Mouse (Mus musculus): ENCODE data around the gene RPS10-NUDT3. TPM values are rescaled to one million over a fixed set of nuclear protein-coding genes. Genes with fewer than 3 reads are reported as not detected.
A peak's percentile ranks its signal among the peaks of the same experiment; 100 is the strongest.

RPS10-NUDT3 gene
- polyA plus RNA-seq, 1 experiment from 2014 or later = not detected

GRCm38 (mm10) chr17:27586661-27587060 is 48.4 kb downstream of the RPS10-NUDT3 start:
- 0 out of 2 replicates have a peak overlapping the region, but pooled peaks have one; percentile 23 for H3K27ac ChIP-seq
- ATAC-seq (ENCODE audit: low read depth) (no peak), DNase-seq (no peak)
- H3K4me1 ChIP-seq (replicated peaks) = peaks cover 89% of the 10 kb centered on the region
- peaks cover 47% of the 10 kb centered on the region for H3K36me3 ChIP-seq
- no peaks in the 10 kb centered on the region for H3K27me3 ChIP-seq
- H3K4me2 ChIP-seq = no peak overlapping the region
- H3K9ac ChIP-seq = no peak overlapping the region
- H3K9me3 ChIP-seq (replicated peaks) = no peaks in the 10 kb centered on the region
- WGBS (ENCODE audit: insufficient replicate concordance) = 45% methylated on average over 9 of the region's 9 CpGs
- H3K4me3 ChIP-seq (replicated peaks) = no peak overlapping the region

- H3K4me1 ChIP-seq (replicated peaks) = peaks cover 81% of the 10 kb centered on the region
- H3K36me3 ChIP-seq = peaks cover 65% of the 10 kb centered on the region
- peak; percentile 68 for ATAC-seq (ENCODE audit: low read depth)
- H3K4me3 ChIP-seq (replicated peaks) = no peak overlapping the region
- H3K27ac ChIP-seq = peak overlapping the region; percentile 34
- DNase-seq = peak; percentile 50
- H3K27me3 ChIP-seq = no peaks in the 10 kb centered on the region
- 37% methylated on average over 13 of the region's 13 CpGs for WGBS (ENCODE audit: insufficient replicate concordance)
- no peaks in the 10 kb centered on the region for H3K9me3 ChIP-seq (replicated peaks)
- no peak overlapping the region for H3K4me2 ChIP-seq
- no peak overlapping the region; the same call in 1 of the 2 replicates for H3K9ac ChIP-seq
These were observed 51.7 kb downstream of the RPS10-NUDT3 start for GRCm38 (mm10) chr17:27583185-27583894.

GRCm38 (mm10) chr17:27580392-27581068 is 54.5 kb downstream of the RPS10-NUDT3 start:
- 40% methylated on average over 20 of the region's 20 CpGs for WGBS (ENCODE audit: insufficient replicate concordance)
- Histone ChIP-seq H3K27ac (peak overlapping the region; percentile 41), H3K9ac (peak overlapping the region; percentile 30), H3K4me1 (replicated peaks) (peaks cover 76% of the 10 kb centered on the region), H3K27me3 (no peaks in the 10 kb centered on the region), H3K4me3 (replicated peaks) (no peak overlapping the region), H3K9me3 (replicated peaks) (no peaks in the 10 kb centered on the region), H3K36me3 (peaks cover 71% of the 10 kb centered on the region), H3K4me2 (peak overlapping the region; percentile 30; the same call in 1 of the 2 replicates)
- ATAC-seq (ENCODE audit: low read depth) = peak; percentile 76
- DNase-seq = peak; percentile 26

GRCm38 (mm10) chr17:27579816-27580215 is 55.2 kb downstream of the RPS10-NUDT3 start:
- ATAC-seq (ENCODE audit: low read depth) (no peak), DNase-seq (no peak)
- Histone ChIP-seq H3K4me1 (replicated peaks) (peaks cover 78% of the 10 kb centered on the region), H3K36me3 (peaks cover 64% of the 10 kb centered on the region), H3K9ac (peak overlapping the region; percentile 29; the same call in 1 of the 2 replicates), H3K4me3 (replicated peaks) (no peak overlapping the region), H3K27ac (no peak overlapping the region), H3K27me3 (no peaks in the 10 kb centered on the region), H3K9me3 (replicated peaks) (no peaks in the 10 kb centered on the region), H3K4me2 (0 out of 2 replicates have a peak overlapping the region, but pooled peaks have one; percentile 30)
- 84% methylated on average over 8 of the region's 8 CpGs for WGBS (ENCODE audit: insufficient replicate concordance)

GRCm38 (mm10) chr17:27578487-27578886 is 56.5 kb downstream of the RPS10-NUDT3 start:
- no peak overlapping the region for H3K9ac ChIP-seq
- H3K36me3 ChIP-seq = peaks cover 59% of the 10 kb centered on the region
- DNase-seq = no peak
- H3K4me3 ChIP-seq (replicated peaks) = no peak overlapping the region
- no peaks in the 10 kb centered on the region for H3K9me3 ChIP-seq (replicated peaks)
- H3K4me1 ChIP-seq (replicated peaks) = peaks cover 79% of the 10 kb centered on the region
- 82% methylated on average over 10 of the region's 10 CpGs for WGBS (ENCODE audit: insufficient replicate concordance)
- no peaks in the 10 kb centered on the region for H3K27me3 ChIP-seq
- no peak for ATAC-seq (ENCODE audit: low read depth)
- H3K27ac ChIP-seq = no peak overlapping the region
- no peak overlapping the region for H3K4me2 ChIP-seq

GRCm38 (mm10) chr17:27577468-27577867 is 57.6 kb downstream of the RPS10-NUDT3 start:
- peaks cover 72% of the 10 kb centered on the region for H3K4me1 ChIP-seq (replicated peaks)
- H3K4me3 ChIP-seq (replicated peaks) = no peak overlapping the region
- no peak overlapping the region for H3K4me2 ChIP-seq
- H3K36me3 ChIP-seq = peaks cover 52% of the 10 kb centered on the region
- no peaks in the 10 kb centered on the region for H3K27me3 ChIP-seq
- no peak overlapping the region for H3K9ac ChIP-seq
- no peak overlapping the region for H3K27ac ChIP-seq
- 75% methylated on average over 6 of the region's 6 CpGs for WGBS (ENCODE audit: insufficient replicate concordance)
- no peaks in the 10 kb centered on the region for H3K9me3 ChIP-seq (replicated peaks)
- DNase-seq (no peak), ATAC-seq (ENCODE audit: low read depth) (no peak)

GRCm38 (mm10) chr17:27576056-27576455 is 59.0 kb downstream of the RPS10-NUDT3 start:
- Histone ChIP-seq H3K27ac (no peak overlapping the region), H3K9me3 (replicated peaks) (no peaks in the 10 kb centered on the region), H3K27me3 (no peaks in the 10 kb centered on the region), H3K9ac (no peak overlapping the region), H3K4me3 (replicated peaks) (no peak overlapping the region), H3K4me1 (replicated peaks) (peaks cover 61% of the 10 kb centered on the region), H3K36me3 (peaks cover 40% of the 10 kb centered on the region), H3K4me2 (no peak overlapping the region)
- WGBS (ENCODE audit: insufficient replicate concordance) = 66% methylated on average over 7 of the region's 7 CpGs
- no peak for ATAC-seq (ENCODE audit: low read depth)
- no peak for DNase-seq

GRCm38 (mm10) chr17:27575116-27575776 is 59.8 kb downstream of the RPS10-NUDT3 start:
- no peak overlapping the region for H3K4me3 ChIP-seq (replicated peaks)
- DNase-seq (no peak), ATAC-seq (ENCODE audit: low read depth) (no peak)
- no peak overlapping the region for H3K9ac ChIP-seq
- no peaks in the 10 kb centered on the region for H3K9me3 ChIP-seq (replicated peaks)
- H3K36me3 ChIP-seq = peaks cover 33% of the 10 kb centered on the region
- H3K4me2 ChIP-seq = no peak overlapping the region
- peaks cover 52% of the 10 kb centered on the region for H3K4me1 ChIP-seq (replicated peaks)
- WGBS (ENCODE audit: insufficient replicate concordance) = 69% methylated on average over 10 of the region's 10 CpGs
- no peaks in the 10 kb centered on the region for H3K27me3 ChIP-seq
- H3K27ac ChIP-seq = no peak overlapping the region

GRCm38 (mm10) chr17:27574470-27575115 is 60.4 kb downstream of the RPS10-NUDT3 start:
- WGBS (ENCODE audit: insufficient replicate concordance) = 62% methylated on average over 16 of the region's 16 CpGs
- Histone ChIP-seq H3K4me2 (no peak overlapping the region), H3K9ac (no peak overlapping the region), H3K4me3 (replicated peaks) (no peak overlapping the region), H3K27me3 (no peaks in the 10 kb centered on the region), H3K9me3 (replicated peaks) (no peaks in the 10 kb centered on the region), H3K36me3 (peaks cover 26% of the 10 kb centered on the region), H3K27ac (no peak overlapping the region), H3K4me1 (replicated peaks) (peaks cover 50% of the 10 kb centered on the region)
- ATAC-seq (ENCODE audit: low read depth) (no peak), DNase-seq (no peak)

GRCm38 (mm10) chr17:27573772-27574320 is 61.2 kb downstream of the RPS10-NUDT3 start:
- WGBS (ENCODE audit: insufficient replicate concordance) = 29% methylated on average over 10 of the region's 10 CpGs
- DNase-seq (peak; percentile 51), ATAC-seq (ENCODE audit: low read depth) (peak; percentile 77)
- Histone ChIP-seq H3K4me2 (no peak overlapping the region), H3K27me3 (no peaks in the 10 kb centered on the region), H3K9ac (0 out of 2 replicates have a peak overlapping the region, but pooled peaks have one; percentile 19), H3K9me3 (replicated peaks) (no peaks in the 10 kb centered on the region), H3K4me1 (replicated peaks) (peaks cover 51% of the 10 kb centered on the region), H3K36me3 (peaks cover 19% of the 10 kb centered on the region), H3K4me3 (replicated peaks) (no peak overlapping the region), H3K27ac (no peak overlapping the region)
